Mouse (Mus musculus) stomach, embryonic 16.5 days (tissue): ENCODE results near the gene Vat1l. TPM values are rescaled to one million over a fixed set of nuclear protein-coding genes. Genes with fewer than 3 reads are reported as not detected.

ENCODE experiments used
- ATAC-seq: fragments of 200-750 bp; cut with Nextera tagmentation; 2 replicates; pipeline ENCODE4 v1.8.0; 2017; ENCODE audit warnings: moderate number of reproducible peaks, moderate TSS enrichment; ENCODE audit not compliant: insufficient read depth, low FRiP score
- H3K27ac ChIP-seq: fragments of 300-500 bp; sonication (generic); 2 replicates; pipeline ENCODE4 v1.5.1; 2014; ENCODE audit warnings: low read length
- H3K27me3 ChIP-seq: fragments of 300-500 bp; sonication (generic); 2 replicates; pipeline ENCODE4 v1.6.1; 2014; ENCODE audit warnings: low read length, control low read depth, mixed read lengths; ENCODE audit not compliant: control insufficient read depth, insufficient read depth
- H3K36me3 ChIP-seq: fragments of 300-500 bp; sonication (generic); 2 replicates; pipeline ENCODE4 v1.6.1; 2014; ENCODE audit warnings: low read length; ENCODE audit not compliant: control insufficient read depth, insufficient read depth
- H3K4me1 ChIP-seq: fragments of 300-500 bp; sonication (generic); 2 replicates; pipeline ENCODE4 v1.6.1; 2014; ENCODE audit warnings: low read length, control low read depth, mixed read lengths; ENCODE audit not compliant: control insufficient read depth, insufficient read depth
- H3K4me2 ChIP-seq: fragments of 300-500 bp; sonication (generic); 2 replicates; pipeline ENCODE4 v1.6.1; 2014; ENCODE audit warnings: low read depth, low read length, mixed read lengths
- H3K4me3 ChIP-seq: fragments of 300-500 bp; sonication (generic); replicated peaks from 2 replicates; pipeline ENCODE4 v1.5.1; 2014; ENCODE audit warnings: mild to moderate bottlenecking, low read length
- H3K9ac ChIP-seq: fragments of 300-500 bp; sonication (generic); 2 replicates; pipeline ENCODE4 v1.6.1; 2014; ENCODE audit warnings: low read length
- H3K9me3 ChIP-seq: fragments of 300-500 bp; sonication (generic); replicated peaks from 2 replicates; pipeline ENCODE4 v1.6.1; 2016; ENCODE audit warnings: low read length, control low read depth; ENCODE audit not compliant: control insufficient read depth
- WGBS: fragments of 180-500 bp; shearing (Covaris S2); extraction: QIAGEN DNeasy Blood & Tissue Kit; methylation state at CpG from one replicate; pipeline ENCODE4 v1.1.7; 2014; 5-methylcytosine and 5-hydroxymethylcytosine counted together
- polyA plus RNA-seq: library from polyadenylated mRNA; unstranded; fragments of >200 nt; fragmentation: Nextera tagmentation; extraction: Ambion mirVana; gene quantifications from 2 replicates; pipeline ENCODE4 v1.2.1, GENCODE M21; 2015

Gene Vat1l
- polyA plus RNA-seq, 1 experiment from 2014 or later = 3.2 TPM

DNA sequence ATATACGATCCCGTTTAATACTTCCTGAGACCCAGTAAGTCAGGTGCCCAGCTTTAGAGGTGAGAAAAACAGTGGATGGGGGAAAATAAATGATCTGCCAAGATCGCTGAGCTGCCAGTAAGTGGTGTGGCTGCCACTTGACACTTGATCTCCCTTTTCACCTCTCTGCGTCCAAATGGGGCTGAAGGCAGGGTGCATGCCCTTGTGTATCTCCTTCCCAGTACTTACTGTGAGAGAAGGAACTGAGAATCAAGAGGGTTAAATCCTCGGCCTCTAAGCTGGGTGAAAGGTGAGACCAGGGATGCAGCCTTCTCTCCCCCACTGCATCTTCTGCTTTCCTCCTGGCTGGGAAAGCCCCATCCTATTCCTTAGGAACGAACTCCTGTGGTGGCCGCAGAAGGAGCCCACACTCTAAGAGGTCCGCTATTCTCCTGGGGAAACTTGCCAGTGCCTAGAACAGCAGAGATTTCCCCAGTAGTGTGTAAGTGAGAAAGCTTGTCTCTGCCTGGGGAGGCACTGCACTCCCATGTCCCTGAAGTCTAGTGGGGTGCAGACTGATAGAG is 1.1 kb downstream of the Vat1l start:
- H3K27me3 ChIP-seq = peaks cover 22% of the 10 kb centered on the region
- H3K4me3 ChIP-seq = no peak overlapping the region
- 5% methylated on average over 8 of the region's 8 CpGs for WGBS
- H3K4me2 ChIP-seq = no peak overlapping the region
- H3K36me3 ChIP-seq = no peaks in the 10 kb centered on the region
- no peak for ATAC-seq
- no peak overlapping the region for H3K9ac ChIP-seq
- peaks cover 5% of the 10 kb centered on the region; the same call in 1 of the 2 replicates for H3K4me1 ChIP-seq
- H3K27ac ChIP-seq = no peak overlapping the region
- H3K9me3 ChIP-seq = no peaks in the 10 kb centered on the region

DNA sequence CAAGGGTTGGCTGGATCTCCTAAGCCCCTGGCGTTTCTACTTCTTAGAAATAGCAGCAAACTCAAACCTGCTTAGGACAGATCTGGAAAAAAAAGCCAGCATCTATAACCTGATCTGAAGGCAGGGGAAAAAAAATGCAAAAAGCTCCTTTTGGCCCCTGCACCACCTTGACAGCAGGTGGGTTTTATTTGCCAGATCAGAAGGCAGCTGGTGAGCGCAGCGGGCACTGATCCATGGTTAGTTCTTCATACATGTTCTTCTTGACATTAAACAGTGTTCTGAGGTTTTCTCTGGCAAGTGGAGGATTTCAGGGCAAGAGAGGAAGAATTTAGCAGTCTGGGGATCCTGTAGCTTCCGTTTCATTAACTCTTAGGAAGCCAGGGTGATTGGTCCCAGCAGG is 1.6 kb downstream of the Vat1l start:
- Histone ChIP-seq H3K9me3 (no peaks in the 10 kb centered on the region), H3K27me3 (peaks cover 22% of the 10 kb centered on the region), H3K4me2 (no peak overlapping the region), H3K9ac (no peak overlapping the region), H3K36me3 (no peaks in the 10 kb centered on the region), H3K27ac (no peak overlapping the region), H3K4me1 (peaks cover 5% of the 10 kb centered on the region; the same call in 1 of the 2 replicates), H3K4me3 (no peak overlapping the region)
- no peak for ATAC-seq
- 44% methylated on average over 4 of the region's 4 CpGs for WGBS

DNA sequence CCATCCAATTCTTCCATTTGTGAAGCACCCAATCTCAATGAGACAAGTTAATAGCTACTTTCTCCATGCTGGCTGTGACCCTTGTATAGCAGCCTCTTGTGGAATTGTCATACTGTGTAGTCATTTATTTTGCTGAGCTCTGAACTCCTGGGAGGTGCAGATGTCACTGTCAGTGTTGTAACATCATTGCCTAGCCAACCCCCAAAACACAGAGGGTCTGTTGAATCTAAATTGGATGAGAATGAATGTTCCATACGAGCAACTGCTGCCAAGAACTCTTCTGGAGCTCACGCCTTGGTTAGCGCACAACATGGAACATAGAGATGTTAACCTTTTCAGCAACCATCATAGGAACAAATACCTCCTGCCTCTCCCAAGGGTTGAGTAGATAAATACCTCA is 15.4 kb downstream of the Vat1l start:
- ATAC-seq = no peak
- no peak overlapping the region for H3K4me2 ChIP-seq
- no peak overlapping the region for H3K4me3 ChIP-seq
- no peaks in the 10 kb centered on the region for H3K4me1 ChIP-seq
- H3K9me3 ChIP-seq = no peaks in the 10 kb centered on the region
- no peaks in the 10 kb centered on the region for H3K36me3 ChIP-seq
- no peak overlapping the region for H3K27ac ChIP-seq
- 86% methylated on average over 3 of the region's 3 CpGs for WGBS
- H3K27me3 ChIP-seq = no peaks in the 10 kb centered on the region
- H3K9ac ChIP-seq = no peak overlapping the region

DNA sequence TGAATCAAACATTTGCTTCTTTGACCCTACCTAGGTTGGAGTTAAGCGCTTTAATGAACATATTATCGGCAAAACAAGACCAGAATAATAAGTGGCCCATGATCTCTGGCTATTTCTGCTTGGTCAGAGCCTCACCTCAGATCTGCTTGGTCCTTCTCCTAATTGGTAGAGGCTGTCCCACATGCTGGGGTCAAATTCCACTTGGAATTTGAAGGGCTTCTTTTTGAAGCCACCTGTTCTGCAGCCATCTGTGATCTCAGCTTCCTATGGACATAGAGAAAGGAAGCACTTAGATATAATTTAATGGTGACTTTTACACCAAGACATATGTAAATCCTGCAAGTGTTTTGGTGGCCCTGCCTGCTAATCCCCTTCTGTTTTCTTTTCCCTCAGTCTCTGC is 16.6 kb downstream of the Vat1l start:
- 91% methylated on average over 2 of the region's 2 CpGs for WGBS
- Histone ChIP-seq H3K9ac (no peak overlapping the region), H3K9me3 (no peaks in the 10 kb centered on the region), H3K27ac (no peak overlapping the region), H3K4me1 (no peaks in the 10 kb centered on the region), H3K4me2 (no peak overlapping the region), H3K4me3 (no peak overlapping the region), H3K36me3 (no peaks in the 10 kb centered on the region), H3K27me3 (no peaks in the 10 kb centered on the region)
- ATAC-seq = no peak

DNA sequence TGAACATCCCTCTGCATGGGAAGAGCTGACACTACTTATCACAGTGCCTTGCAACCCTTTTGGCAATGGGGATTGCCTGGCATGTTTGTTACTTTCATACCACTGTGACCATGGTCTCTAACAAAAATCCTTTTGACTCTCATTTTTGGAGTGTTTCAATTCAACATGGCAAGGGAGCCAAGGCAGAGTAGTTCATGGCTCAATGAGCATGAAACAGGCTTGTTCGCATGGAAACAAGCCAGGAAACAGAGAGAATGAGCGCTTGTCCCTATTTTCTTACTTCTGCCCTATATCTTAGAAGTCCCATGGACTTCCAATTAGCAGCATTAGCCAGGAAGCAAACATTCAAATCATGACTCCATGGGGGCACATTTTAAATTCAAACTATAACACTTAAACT is 18.6 kb downstream of the Vat1l start:
- 93% methylated on average over 2 of the region's 2 CpGs for whole genome bisulfite sequencing
- Histone ChIP-seq H3K27ac (no peak overlapping the region), H3K4me1 (no peaks in the 10 kb centered on the region), H3K9ac (no peak overlapping the region), H3K4me3 (no peak overlapping the region), H3K36me3 (no peaks in the 10 kb centered on the region), H3K27me3 (no peaks in the 10 kb centered on the region), H3K9me3 (no peaks in the 10 kb centered on the region), H3K4me2 (no peak overlapping the region)
- ATAC-seq = no peak

DNA sequence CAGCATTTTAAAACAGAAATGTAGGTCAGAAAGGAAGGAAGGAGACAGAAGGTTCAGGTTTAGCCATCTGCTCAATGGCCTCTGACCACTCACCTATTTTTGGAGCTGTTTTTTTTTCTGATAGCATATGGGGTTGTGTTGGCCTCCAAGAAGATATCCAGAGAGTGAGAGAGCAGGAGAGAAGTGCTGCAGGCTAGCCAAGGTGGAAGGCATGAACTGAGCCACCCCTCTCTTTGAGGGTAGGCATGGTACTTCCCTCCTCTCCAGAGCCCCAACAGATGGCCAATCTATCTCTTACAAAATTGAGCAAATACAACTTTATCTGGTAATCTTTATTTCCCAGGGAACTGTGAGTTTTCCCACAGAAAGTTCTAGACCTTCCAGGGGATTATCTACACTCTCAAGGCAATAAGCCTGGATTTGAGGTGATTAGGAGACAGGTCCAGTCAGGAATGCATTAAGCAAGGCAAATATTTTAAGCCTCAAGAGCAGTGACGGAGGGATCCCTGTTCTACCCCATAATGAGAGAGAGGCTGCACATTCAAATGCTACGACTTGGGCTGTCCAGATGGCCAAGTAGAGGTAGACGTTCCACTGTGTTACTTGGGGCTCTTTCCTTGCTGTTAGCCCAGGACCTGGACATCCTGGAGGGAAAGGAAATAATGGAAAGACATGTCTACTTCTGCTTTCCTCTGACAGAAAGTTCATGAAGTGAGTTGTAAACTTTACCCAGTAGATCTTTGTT is 46.1 kb downstream of the Vat1l start:
- WGBS = 80% methylated on average over 3 of the region's 3 CpGs
- H3K4me3 ChIP-seq = no peak overlapping the region
- H3K9me3 ChIP-seq = no peaks in the 10 kb centered on the region
- no peaks in the 10 kb centered on the region for H3K36me3 ChIP-seq
- H3K27ac ChIP-seq = no peak overlapping the region
- H3K27me3 ChIP-seq = no peaks in the 10 kb centered on the region
- H3K9ac ChIP-seq = no peak overlapping the region
- H3K4me2 ChIP-seq = no peak overlapping the region
- no peaks in the 10 kb centered on the region for H3K4me1 ChIP-seq
- no peak for ATAC-seq

DNA sequence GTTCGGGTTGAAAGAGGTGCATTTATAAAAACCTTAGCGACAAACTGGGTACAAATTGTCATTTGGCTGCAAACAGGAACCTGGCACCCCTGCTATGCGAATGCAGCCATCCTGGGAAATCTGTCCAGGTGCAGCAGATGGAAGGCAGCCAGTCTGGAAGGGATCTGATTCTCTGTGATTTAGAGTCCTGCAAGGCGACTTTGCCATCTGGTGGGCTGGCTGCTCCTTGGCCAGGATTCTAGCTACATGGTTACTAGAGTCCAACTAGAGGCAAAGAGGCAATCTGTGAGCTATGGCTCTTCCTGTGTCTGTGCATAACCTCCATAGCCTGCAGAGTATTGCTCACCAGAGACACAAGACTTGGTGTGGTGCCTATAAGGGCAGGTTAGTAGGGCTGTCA is 53.3 kb downstream of the Vat1l start:
- Histone ChIP-seq H3K9me3 (no peaks in the 10 kb centered on the region), H3K9ac (no peak overlapping the region), H3K4me3 (no peak overlapping the region), H3K36me3 (no peaks in the 10 kb centered on the region), H3K4me2 (no peak overlapping the region), H3K27ac (no peak overlapping the region), H3K27me3 (no peaks in the 10 kb centered on the region), H3K4me1 (no peaks in the 10 kb centered on the region)
- WGBS = 75% methylated on average over 4 of the region's 4 CpGs
- no peak for ATAC-seq

DNA sequence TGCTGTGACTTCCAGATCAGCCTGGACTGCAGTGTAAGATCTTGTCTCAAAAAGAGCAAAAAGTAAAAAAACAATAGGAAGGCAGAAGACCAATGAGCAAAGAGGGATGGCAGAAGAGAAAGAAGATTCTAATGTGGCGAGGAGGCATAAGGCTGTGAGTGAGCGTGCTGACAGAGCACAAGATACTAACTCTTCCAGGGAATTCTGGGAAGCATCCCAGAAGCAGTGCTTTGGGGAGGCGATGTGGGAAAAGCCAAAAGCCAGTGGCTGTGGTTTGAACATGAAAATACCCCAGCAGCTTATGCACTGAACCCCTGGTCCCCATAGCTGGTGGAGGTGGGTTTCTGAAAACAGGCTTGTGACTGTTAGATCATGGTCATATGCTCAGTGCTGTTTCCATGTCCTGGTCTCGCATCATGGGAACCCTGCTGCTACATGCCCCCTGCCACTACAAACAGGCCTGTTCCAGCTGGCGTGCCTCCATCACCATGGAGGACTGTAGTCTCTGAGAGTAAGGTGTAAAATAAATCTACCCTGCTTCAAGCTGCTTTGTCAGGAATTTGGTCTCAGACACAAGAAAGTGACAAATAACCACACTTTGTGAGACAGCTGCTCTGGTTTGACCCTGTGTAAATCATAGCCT is 54.4 kb downstream of the Vat1l start:
- no peaks in the 10 kb centered on the region for H3K9me3 ChIP-seq
- no peaks in the 10 kb centered on the region for H3K4me1 ChIP-seq
- 72% methylated on average over 5 of the region's 5 CpGs for WGBS
- H3K4me3 ChIP-seq = no peak overlapping the region
- no peak overlapping the region for H3K27ac ChIP-seq
- H3K4me2 ChIP-seq = no peak overlapping the region
- no peaks in the 10 kb centered on the region for H3K36me3 ChIP-seq
- H3K27me3 ChIP-seq = no peaks in the 10 kb centered on the region
- no peak for ATAC-seq
- H3K9ac ChIP-seq = no peak overlapping the region

DNA sequence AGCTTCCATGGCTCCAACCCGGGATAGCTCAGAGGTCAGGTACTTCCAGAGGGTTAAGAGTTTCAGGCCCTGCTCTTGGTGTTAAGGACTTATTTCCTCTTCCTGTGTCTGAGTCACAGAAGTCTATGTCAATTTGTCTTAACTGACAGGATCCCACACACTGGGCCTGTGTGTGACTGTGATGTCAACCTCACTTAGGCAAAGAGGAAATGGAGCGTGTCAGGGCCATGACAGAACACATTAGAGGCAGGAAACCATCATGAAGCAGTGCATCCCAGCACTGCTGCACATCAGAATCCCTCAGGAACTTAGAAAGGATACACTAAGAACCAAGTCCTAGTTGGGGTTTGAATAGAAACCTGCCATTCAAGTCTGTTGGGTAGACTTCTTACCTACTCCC is 56.9 kb downstream of the Vat1l start:
- WGBS = 55% methylated on average over 2 of the region's 2 CpGs
- Histone ChIP-seq H3K4me1 (no peaks in the 10 kb centered on the region), H3K36me3 (no peaks in the 10 kb centered on the region), H3K27ac (no peak overlapping the region), H3K9ac (no peak overlapping the region), H3K4me3 (no peak overlapping the region), H3K9me3 (no peaks in the 10 kb centered on the region), H3K27me3 (no peaks in the 10 kb centered on the region), H3K4me2 (no peak overlapping the region)
- ATAC-seq = no peak
